Mouse (Mus musculus) lung, embryonic 16.5 days (tissue): ENCODE results near the gene Adamts16. TPM values are rescaled to one million over a fixed set of nuclear protein-coding genes. Genes with fewer than 3 reads are reported as not detected.

ENCODE experiments used
- ATAC-seq: fragments of 200-750 bp; cut with Nextera tagmentation; 2 replicates; pipeline ENCODE4 v1.8.0; 2017; ENCODE audit warnings: low read depth, mild to moderate bottlenecking, moderate library complexity
- H3K27ac ChIP-seq: fragments of 300-500 bp; sonication (generic); 2 replicates; pipeline ENCODE4 v1.5.1; 2014; ENCODE audit warnings: mild to moderate bottlenecking, control low read depth, low read length
- H3K27me3 ChIP-seq: fragments of 300-500 bp; sonication (generic); 2 replicates; pipeline ENCODE4 v1.6.1; 2014; ENCODE audit warnings: low read depth, low read length, mixed read lengths; ENCODE audit not compliant: control insufficient read depth, insufficient read depth
- H3K36me3 ChIP-seq: fragments of 300-500 bp; sonication (generic); 2 replicates; pipeline ENCODE4 v1.6.1; 2014; ENCODE audit warnings: low read length; ENCODE audit not compliant: control insufficient read depth, insufficient read depth
- H3K4me1 ChIP-seq: fragments of 300-500 bp; sonication (generic); replicated peaks from 2 replicates; pipeline ENCODE4 v1.6.1; 2014; ENCODE audit warnings: low read length, mixed read lengths; ENCODE audit not compliant: control insufficient read depth, insufficient read depth
- H3K4me2 ChIP-seq: fragments of 300-500 bp; sonication (generic); 2 replicates; pipeline ENCODE4 v1.6.1; 2014; ENCODE audit warnings: low read depth, low read length, control low read depth
- H3K4me3 ChIP-seq: fragments of 300-500 bp; sonication (generic); 2 replicates; pipeline ENCODE4 v1.5.1; 2014; ENCODE audit warnings: mild to moderate bottlenecking, low read length, control low read depth
- H3K9ac ChIP-seq: fragments of 300-500 bp; sonication (generic); 2 replicates; pipeline ENCODE4 v1.6.1; 2014; ENCODE audit warnings: low read length, control low read depth
- H3K9me3 ChIP-seq: fragments of 300-500 bp; sonication (generic); 2 replicates; pipeline ENCODE4 v1.6.1; 2016; ENCODE audit warnings: low read length; ENCODE audit not compliant: control insufficient read depth
- WGBS: fragments of 180-500 bp; shearing (Covaris S2); extraction: QIAGEN DNeasy Blood & Tissue Kit; methylation state at CpG from one replicate; pipeline ENCODE4 v1.1.7; 2014; 5-methylcytosine and 5-hydroxymethylcytosine counted together
- polyA plus RNA-seq: library from polyadenylated mRNA; unstranded; fragments of >200 nt; fragmentation: Nextera tagmentation; extraction: Ambion mirVana; gene quantifications from 2 replicates; pipeline ENCODE4 v1.2.1, GENCODE M21; 2015

The Adamts16 gene
- polyA plus RNA-seq, 1 experiment from 2014 or later: 0.05 TPM

- WGBS: 41% methylated on average over 4 of the region's 4 CpGs
- ATAC-seq: no peak
- no peak overlapping the region for H3K4me2 ChIP-seq
Measured at GRCm38 (mm10) chr13:70842126-70842525, 515 bp upstream of the Adamts16 start.

GRCm38 (mm10) chr13:70840161-70840560 lies 1.4 kb downstream of the Adamts16 start:
- 0 out of 2 replicates have a peak, but pooled peaks have one; percentile 67 for ATAC-seq
- Histone ChIP-seq H3K9ac (no peak overlapping the region), H3K4me3 (no peak overlapping the region), H3K27ac (no peak overlapping the region), H3K27me3 (peaks cover 28% of the 10 kb centered on the region), H3K36me3 (no peaks in the 10 kb centered on the region), H3K4me2 (no peak overlapping the region), H3K4me1 (no peaks in the 10 kb centered on the region), H3K9me3 (no peaks in the 10 kb centered on the region)
- WGBS: 3% methylated on average over 6 of the region's 6 CpGs

More at GRCm38 (mm10) chr13:70842126-70842525, 515 bp upstream of the Adamts16 start:
- no peaks in the 10 kb centered on the region for H3K4me1 ChIP-seq
- H3K27me3 ChIP-seq: peaks cover 28% of the 10 kb centered on the region
- H3K9me3 ChIP-seq: no peaks in the 10 kb centered on the region
- H3K4me3 ChIP-seq: no peak overlapping the region
- no peak overlapping the region for H3K27ac ChIP-seq
- no peak overlapping the region for H3K9ac ChIP-seq
- no peaks in the 10 kb centered on the region for H3K36me3 ChIP-seq

- 58% methylated on average over 5 of the region's 5 CpGs for WGBS
- no peak overlapping the region for H3K27ac ChIP-seq
- no peaks in the 10 kb centered on the region for H3K4me1 ChIP-seq
- ATAC-seq: no peak
- H3K4me2 ChIP-seq: no peak overlapping the region
- H3K9ac ChIP-seq: no peak overlapping the region
- H3K4me3 ChIP-seq: no peak overlapping the region
- H3K36me3 ChIP-seq: no peaks in the 10 kb centered on the region
- H3K27me3 ChIP-seq: peaks cover 22% of the 10 kb centered on the region
- H3K9me3 ChIP-seq: no peaks in the 10 kb centered on the region
Measured at GRCm38 (mm10) chr13:70837571-70837970, 4.0 kb downstream of the Adamts16 start.

GRCm38 (mm10) chr13:70836246-70836645 lies 5.4 kb downstream of the Adamts16 start:
- Histone ChIP-seq H3K27me3 (peaks cover 9% of the 10 kb centered on the region), H3K4me1 (no peaks in the 10 kb centered on the region), H3K4me3 (no peak overlapping the region), H3K4me2 (no peak overlapping the region), H3K36me3 (no peaks in the 10 kb centered on the region), H3K27ac (no peak overlapping the region), H3K9ac (no peak overlapping the region), H3K9me3 (no peaks in the 10 kb centered on the region)
- WGBS: 40% methylated on average over 7 of the region's 7 CpGs
- ATAC-seq: no peak

- WGBS: 88% methylated on average over 6 of the region's 6 CpGs
- no peak overlapping the region for H3K4me2 ChIP-seq
Measured at GRCm38 (mm10) chr13:70832593-70833138, 8.9 kb downstream of the Adamts16 start.

GRCm38 (mm10) chr13:70831041-70831440 lies 10.6 kb downstream of the Adamts16 start:
- ATAC-seq: no peak
- Histone ChIP-seq H3K9me3 (no peaks in the 10 kb centered on the region), H3K27ac (no peak overlapping the region), H3K4me3 (no peak overlapping the region), H3K4me2 (no peak overlapping the region), H3K36me3 (no peaks in the 10 kb centered on the region), H3K9ac (no peak overlapping the region), H3K27me3 (no peaks in the 10 kb centered on the region), H3K4me1 (no peaks in the 10 kb centered on the region)
- 46% methylated on average over 4 of the region's 4 CpGs for WGBS

More at GRCm38 (mm10) chr13:70832593-70833138, 8.9 kb downstream of the Adamts16 start:
- Histone ChIP-seq H3K4me3 (no peak overlapping the region), H3K9me3 (no peaks in the 10 kb centered on the region), H3K27ac (no peak overlapping the region), H3K27me3 (no peaks in the 10 kb centered on the region), H3K4me1 (no peaks in the 10 kb centered on the region), H3K36me3 (no peaks in the 10 kb centered on the region), H3K9ac (no peak overlapping the region)
- no peak for ATAC-seq

- Histone ChIP-seq H3K4me2 (no peak overlapping the region), H3K27ac (no peak overlapping the region), H3K9me3 (no peaks in the 10 kb centered on the region), H3K36me3 (no peaks in the 10 kb centered on the region), H3K4me1 (no peaks in the 10 kb centered on the region), H3K9ac (no peak overlapping the region), H3K4me3 (no peak overlapping the region), H3K27me3 (no peaks in the 10 kb centered on the region)
- no peak for ATAC-seq
- 79% methylated on average over 4 of the region's 4 CpGs for WGBS
Measured at GRCm38 (mm10) chr13:70827507-70827906, 14.1 kb downstream of the Adamts16 start.

GRCm38 (mm10) chr13:70825265-70825664 lies 16.3 kb downstream of the Adamts16 start:
- Histone ChIP-seq H3K4me1 (no peaks in the 10 kb centered on the region), H3K9me3 (no peaks in the 10 kb centered on the region), H3K4me2 (no peak overlapping the region), H3K4me3 (no peak overlapping the region), H3K9ac (no peak overlapping the region), H3K27me3 (no peaks in the 10 kb centered on the region), H3K36me3 (no peaks in the 10 kb centered on the region), H3K27ac (no peak overlapping the region)
- no peak for ATAC-seq
- WGBS: 44% methylated on average over 5 of the region's 5 CpGs

GRCm38 (mm10) chr13:70823757-70824156 lies 17.9 kb downstream of the Adamts16 start:
- ATAC-seq: no peak
- Histone ChIP-seq H3K27ac (no peak overlapping the region), H3K9ac (no peak overlapping the region), H3K27me3 (no peaks in the 10 kb centered on the region), H3K4me1 (no peaks in the 10 kb centered on the region), H3K4me2 (no peak overlapping the region), H3K4me3 (no peak overlapping the region), H3K9me3 (no peaks in the 10 kb centered on the region), H3K36me3 (no peaks in the 10 kb centered on the region)
- 23% methylated on average over 8 of the region's 8 CpGs for WGBS

- Histone ChIP-seq H3K4me2 (no peak overlapping the region), H3K27me3 (no peaks in the 10 kb centered on the region), H3K27ac (no peak overlapping the region), H3K4me1 (no peaks in the 10 kb centered on the region), H3K4me3 (no peak overlapping the region), H3K9me3 (no peaks in the 10 kb centered on the region), H3K36me3 (no peaks in the 10 kb centered on the region), H3K9ac (no peak overlapping the region)
- 62% methylated on average over 5 of the region's 5 CpGs for WGBS
- ATAC-seq: no peak
Measured at GRCm38 (mm10) chr13:70818982-70819381, 22.6 kb downstream of the Adamts16 start.
